Comparison of ENCODE assay signal across 8 mouse cellular contexts in genomic region chr11:76946203-76946585, GRCm38 (mm10). TPM values are rescaled to one million over a fixed set of nuclear protein-coding genes. Genes with fewer than 3 reads are reported as not detected.
DNase-seq lines count a peak whose midpoint lies in the region; ATAC-seq and TF ChIP-seq lines count a peak whose summit lies in the region.

No protein-coding gene starts in this region.

- no peak for TF ChIP-seq CTCF in hindbrain, postnatal 0 days (IDR thresholded peaks at IDR 0.05; ENCODE audit: low read depth)

- peak; percentile 7 to 11 for DNase-seq in left cerebral cortex, postnatal 25 days (ENCODE audit: low spot score in 2 of 2)
- DNase-seq in left cerebral cortex, adult 11 months (ENCODE audit: low spot score) = no peak
- DNase-seq in NIH3T3 (ENCODE audit: low read depth) = peak; percentile 9
- DNase-seq in embryo, embryonic 11.5 days (ENCODE audit: low read depth, low spot score) = peak; percentile 7
- peak; percentile 10 for DNase-seq in hindbrain, postnatal 0 days (ENCODE audit: low spot score)
- no peak for DNase-seq in left cerebral cortex, adult 9 months (ENCODE audit: low spot score in 2 of 2)

- H3K27me3 ChIP-seq in hindbrain, postnatal 0 days (ENCODE audit: insufficient read depth, low read length) = no peaks in the 10 kb centered on the region
- no peaks in the 10 kb centered on the region for H3K27me3 ChIP-seq in midbrain, embryonic 13.5 days

- H3K27ac ChIP-seq in hindbrain, postnatal 0 days = peak overlapping the region; percentile 81; the same call in 1 of the 2 replicates
- no peak overlapping the region for H3K27ac ChIP-seq in midbrain, embryonic 13.5 days

- 0 out of 2 replicates have a peak, but pooled peaks cover 6% of the 10 kb centered on the region for H3K4me1 ChIP-seq in hindbrain, postnatal 0 days (ENCODE audit: insufficient read depth, low read length)
- peaks cover 18% of the 10 kb centered on the region for H3K4me1 ChIP-seq in midbrain, embryonic 13.5 days (replicated peaks)

- intact Hi-C loops in left cerebral cortex, postnatal 25 days (cut with DNase I) = loop anchor here (5.0 kb wide), 1 partner anchor 34 kb away; no protein-coding TSS in a partner anchor

- H3K4me2 ChIP-seq in hindbrain, postnatal 0 days (ENCODE audit: low read depth, low read length) = peak overlapping the region; percentile 74
- H3K4me2 ChIP-seq in midbrain, embryonic 13.5 days (replicated peaks) = peak overlapping the region; percentile 70

- peak overlapping the region; percentile 81 for H3K4me3 ChIP-seq in hindbrain, postnatal 0 days (ENCODE audit: low read length)
- H3K4me3 ChIP-seq in midbrain, embryonic 13.5 days (replicated peaks) = peak overlapping the region; percentile 81

- H3K9ac ChIP-seq in hindbrain, postnatal 0 days (replicated peaks; ENCODE audit: low read length) = peak overlapping the region; percentile 82
- H3K9ac ChIP-seq in midbrain, embryonic 13.5 days (replicated peaks) = peak overlapping the region; percentile 86

- no peaks in the 10 kb centered on the region for H3K9me3 ChIP-seq in hindbrain, postnatal 0 days (ENCODE audit: low read length)
- no peaks in the 10 kb centered on the region for H3K9me3 ChIP-seq in midbrain, embryonic 13.5 days

- 2% methylated on average over 8 of the region's 8 CpGs for WGBS in hindbrain, postnatal 0 days
- WGBS in midbrain, embryonic 13.5 days = 3% methylated on average over 8 of the region's 8 CpGs

- ATAC-seq in hindbrain, postnatal 0 days = peak; percentile 30; the same call in 1 of the 2 replicates
- peak; percentile 43; the same call in 1 of the 2 replicates for ATAC-seq in midbrain, embryonic 13.5 days
- no peak for ATAC-seq in activated CD4-positive, CD25-positive, alpha-beta regulatory T cell, adult 4 months

- H3K36me3 ChIP-seq in hindbrain, postnatal 0 days (ENCODE audit: insufficient read depth, low read length) = peaks cover 5% of the 10 kb centered on the region; the same call in 1 of the 2 replicates
- H3K36me3 ChIP-seq in midbrain, embryonic 13.5 days = peaks cover 8% of the 10 kb centered on the region

RNA-seq across cellular contexts. Expression of gene Blmh, which starts 21.6 kb away (rescaled TPM):
- total RNA-seq in left cerebral cortex, postnatal 25 days (2021) = 10 to 100 TPM; 59.3 to 64.7 TPM
- total RNA-seq in hindbrain, postnatal 0 days (2014; rRNA removed) = 56.4 and 58.8 TPM in 2 replicates
- polyA plus RNA-seq in hindbrain, postnatal 0 days (2015; fragmentation: Nextera tagmentation; extraction: Ambion mirVana) = 123 and 131 TPM in 2 replicates
- 163 and 172 TPM in 2 replicates for polyA plus RNA-seq in midbrain, embryonic 13.5 days (2015; fragmentation: Nextera tagmentation; extraction: Ambion mirVana)
- 10 to 100 TPM; 77.1 to 98.7 TPM for polyA plus RNA-seq in activated CD4-positive, CD25-positive, alpha-beta regulatory T cell, adult 4 months (2017; shearing (Covaris generic))

RNA-seq across cellular contexts. Expression of gene Tmigd1, which starts 44.2 kb away (rescaled TPM):
- total RNA-seq in left cerebral cortex, postnatal 25 days (2021) = not detected
- 0.26 TPM in 1 of 2 replicates, not detected in the other for total RNA-seq in hindbrain, postnatal 0 days (2014; rRNA removed)
- polyA plus RNA-seq in hindbrain, postnatal 0 days (2015; fragmentation: Nextera tagmentation; extraction: Ambion mirVana) = not detected in 2 replicates
- not detected in 2 replicates for polyA plus RNA-seq in midbrain, embryonic 13.5 days (2015; fragmentation: Nextera tagmentation; extraction: Ambion mirVana)
- 1 to 10 TPM; 1.8 to 2.5 TPM for polyA plus RNA-seq in activated CD4-positive, CD25-positive, alpha-beta regulatory T cell, adult 4 months (2017; shearing (Covaris generic))

RNA-seq across cellular contexts. Expression of gene Slc6a4, which starts 52.2 kb away (rescaled TPM):
- not detected for total RNA-seq in left cerebral cortex, postnatal 25 days (2021)
- 23.9 and 28.0 TPM in 2 replicates for total RNA-seq in hindbrain, postnatal 0 days (2014; rRNA removed)
- polyA plus RNA-seq in hindbrain, postnatal 0 days (2015; fragmentation: Nextera tagmentation; extraction: Ambion mirVana) = 12.4 and 17.6 TPM in 2 replicates
- polyA plus RNA-seq in midbrain, embryonic 13.5 days (2015; fragmentation: Nextera tagmentation; extraction: Ambion mirVana) = 2.0 and 7.0 TPM in 2 replicates
- polyA plus RNA-seq in activated CD4-positive, CD25-positive, alpha-beta regulatory T cell, adult 4 months (2017; shearing (Covaris generic)) = not detected

Comparison
In these comparisons a context has a peak if more than half of its experiments do, and no peak if none do; other contexts are left out.
1. DNase-seq: peak in left cerebral cortex, postnatal 25 days (2 of 2), NIH3T3 (single experiment), embryo, embryonic 11.5 days (single experiment) and hindbrain, postnatal 0 days (single experiment); none in left cerebral cortex, adult 11 months (single experiment) and left cerebral cortex, adult 9 months (0 of 2).